Mouse (Mus musculus) left cerebral cortex, postnatal 4 days (tissue): Measurements from ENCODE around the gene Kcng4. TPM values are rescaled to one million over a fixed set of nuclear protein-coding genes. Genes with fewer than 3 reads are reported as not detected.
A peak's percentile ranks its signal among the peaks of the same experiment; 100 is the strongest.

Source experiments
- DNase-seq: peaks from one replicate; pipeline ENCODE4 v3.0.0-alpha.2; 2022
- intact Hi-C: fragments of 180-260 bp; cut with DNase I; formaldehyde crosslinking; loops from one replicate; pipeline ENCODE4 v1.15.1; 2025
- total RNA-seq, 2 experiments: library from RNA; stranded (reverse); gene quantifications; 2 replicates each; pipeline ENCODE4 v1.2.3; 2021

Gene Kcng4
- total RNA-seq, 2 experiments from 2014 or later = not detected

- intact Hi-C loops = no loop called here
- no peak for DNase-seq
Measured at GRCm38 (mm10) chr8:119617586-119617985, 17.9 kb downstream of the Kcng4 start.

GRCm38 (mm10) chr8:119616811-119617210 is 18.7 kb downstream of the Kcng4 start:
- DNase-seq = no peak
- intact Hi-C loops = no loop called here

GRCm38 (mm10) chr8:119616358-119616757 is 19.1 kb downstream of the Kcng4 start:
- intact Hi-C loops = no loop called here
- no peak for DNase-seq

GRCm38 (mm10) chr8:119615096-119615495 is 20.4 kb downstream of the Kcng4 start:
- intact Hi-C loops = no loop called here
- no peak for DNase-seq

- intact Hi-C loops = no loop called here
- no peak for DNase-seq
Measured at GRCm38 (mm10) chr8:119612471-119612870, 23.0 kb downstream of the Kcng4 start, which contains the start of gene Adad2. Adad2 (plus strand) TSS chr8:119612747.

GRCm38 (mm10) chr8:119606224-119606623 is 29.3 kb downstream of the Kcng4 start:
- DNase-seq = no peak
- intact Hi-C loops = loop anchor here (10.0 kb wide), 1 partner anchor 161 kb away; the partner anchor contains the start of gene Necab2

GRCm38 (mm10) chr8:119604996-119605395 is 30.5 kb downstream of the Kcng4 start, which contains the start of gene Taf1c:
Taf1c (minus strand) TSS chr8:119605222.
- intact Hi-C loops = loop anchor here (10.0 kb wide), 1 partner anchor 160 kb away; the partner anchor contains the start of gene Necab2
- peak; percentile 96 for DNase-seq

GRCm38 (mm10) chr8:119604398-119604803 is 31.1 kb downstream of the Kcng4 start:
- intact Hi-C loops = loop anchor here (10.0 kb wide), 1 partner anchor 160 kb away; the partner anchor contains the start of gene Necab2
- no peak for DNase-seq

GRCm38 (mm10) chr8:119603771-119604170 is 31.7 kb downstream of the Kcng4 start:
- intact Hi-C loops = loop anchor here (10.0 kb wide), 1 partner anchor 159 kb away; the partner anchor contains the start of gene Necab2
- no peak for DNase-seq

- intact Hi-C loops = no loop called here
- no peak for DNase-seq
Measured at GRCm38 (mm10) chr8:119591456-119591855, 44.0 kb downstream of the Kcng4 start.

GRCm38 (mm10) chr8:119590348-119590747 is 45.1 kb downstream of the Kcng4 start:
- intact Hi-C loops = no loop called here
- no peak for DNase-seq

- DNase-seq = peak; percentile 22
- intact Hi-C loops = no loop called here
Measured at GRCm38 (mm10) chr8:119588844-119589243, 46.6 kb downstream of the Kcng4 start.

GRCm38 (mm10) chr8:119588321-119588720 is 47.2 kb downstream of the Kcng4 start:
- intact Hi-C loops = no loop called here

GRCm38 (mm10) chr8:119585901-119586300 is 49.6 kb downstream of the Kcng4 start:
- intact Hi-C loops = no loop called here
- DNase-seq = no peak

More at GRCm38 (mm10) chr8:119588321-119588720, 47.2 kb downstream of the Kcng4 start:
- no peak for DNase-seq

GRCm38 (mm10) chr8:119580441-119581161 is 54.9 kb downstream of the Kcng4 start:
- DNase-seq = no peak
- intact Hi-C loops = no loop called here

GRCm38 (mm10) chr8:119579096-119579495 is 56.4 kb downstream of the Kcng4 start:
- intact Hi-C loops = no loop called here
- DNase-seq = no peak

- no peak for DNase-seq
- intact Hi-C loops = no loop called here
Measured at GRCm38 (mm10) chr8:119575366-119575726, 60.1 kb downstream of the Kcng4 start.

GRCm38 (mm10) chr8:119574437-119575365 is 60.8 kb downstream of the Kcng4 start, which contains the start of the genes Hsdl1 and Dnaaf1:
Hsdl1 (minus strand) TSS chr8:119575183.
Dnaaf1 (plus strand) TSS chr8:119575235.
- intact Hi-C loops = no loop called here
- peak; percentile 96 for DNase-seq
